Mouse (Mus musculus) forebrain, embryonic 10.5 days (tissue): Measurements from ENCODE around the gene Draxin. TPM values are rescaled to one million over a fixed set of nuclear protein-coding genes. Genes with fewer than 3 reads are reported as not detected.

Experiments
- DNase-seq: peaks from one replicate; pipeline ENCODE4 v3.0.0-alpha.2; 2017; ENCODE audit warnings: low spot score; ENCODE audit errors: extremely low spot score
- H3K27ac ChIP-seq: fragments of 300-500 bp; sonication (generic); 2 replicates; pipeline ENCODE4 v1.5.1; 2016; ENCODE audit warnings: mild to moderate bottlenecking
- H3K27me3 ChIP-seq: fragments of 300-500 bp; sonication (generic); 2 replicates; pipeline ENCODE4 v1.6.1; 2016; ENCODE audit warnings: mild to moderate bottlenecking; ENCODE audit not compliant: poor library complexity, severe bottlenecking
- H3K36me3 ChIP-seq: fragments of 300-500 bp; sonication (generic); replicated peaks from 2 replicates; pipeline ENCODE4 v1.6.1; 2016; ENCODE audit warnings: mild to moderate bottlenecking, moderate library complexity
- H3K4me1 ChIP-seq: fragments of 300-500 bp; sonication (generic); 2 replicates; pipeline ENCODE4 v1.6.1; 2016
- H3K4me3 ChIP-seq: fragments of 300-500 bp; sonication (generic); 2 replicates; pipeline ENCODE4 v1.5.1; 2016; ENCODE audit warnings: mild to moderate bottlenecking, moderate library complexity
- H3K9me3 ChIP-seq: fragments of 300-500 bp; sonication (generic); 2 replicates; pipeline ENCODE4 v1.6.1; 2016; ENCODE audit warnings: mild to moderate bottlenecking, moderate library complexity
- WGBS: fragments of 180-500 bp; shearing (Covaris S2); methylation state at CpG from one replicate; pipeline ENCODE4 v1.1.7; 2016; 5-methylcytosine and 5-hydroxymethylcytosine counted together
- polyA plus RNA-seq: library from polyadenylated mRNA; unstranded; fragments of >200 nt; fragmentation: Nextera tagmentation; extraction: Ambion mirVana; gene quantifications from 2 replicates; pipeline ENCODE4 v1.2.1, GENCODE M21; 2016

Draxin gene
- polyA plus RNA-seq, 1 experiment from 2014 or later, result 2.2 TPM

DNA sequence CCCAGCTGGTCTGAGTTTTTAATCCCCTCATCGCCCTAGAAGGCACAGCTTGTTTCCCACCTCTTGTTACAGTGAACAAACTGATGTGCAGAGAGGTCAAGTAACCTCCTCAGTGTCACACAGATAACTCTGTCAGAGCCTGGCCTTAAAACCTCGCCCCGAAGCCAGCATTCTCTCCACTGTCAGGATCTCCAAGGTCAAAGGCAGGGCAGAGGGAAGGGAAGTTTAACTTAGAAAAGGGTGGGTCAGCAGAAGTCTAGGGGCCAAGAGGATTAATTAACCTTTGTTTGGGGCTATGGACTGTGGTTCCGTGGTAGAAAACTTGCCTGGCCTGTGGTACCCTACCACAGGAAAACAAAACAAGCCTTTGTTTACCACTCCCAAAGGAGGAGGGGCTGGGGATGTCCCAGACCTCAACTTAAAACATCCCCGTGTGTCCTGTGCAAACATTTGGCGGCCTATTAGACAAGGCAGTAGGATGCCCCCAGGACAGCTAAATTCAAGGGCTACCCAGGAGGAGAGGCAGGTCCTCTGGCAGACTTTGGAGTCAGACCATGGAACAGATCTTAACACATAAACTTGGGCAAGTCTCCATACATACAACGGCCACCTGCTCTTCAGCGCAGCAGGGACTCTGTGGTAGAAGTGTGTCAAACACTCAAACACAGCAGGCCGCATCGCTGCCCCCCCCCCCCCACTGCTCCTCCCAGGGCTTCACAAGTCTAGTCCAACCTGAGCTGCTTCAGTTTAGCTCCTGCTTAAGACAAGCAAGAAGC, 45.2 kb downstream of the Draxin start:
- no peak for DNase-seq
- H3K36me3 ChIP-seq, result peaks cover 21% of the 10 kb centered on the region
- H3K4me3 ChIP-seq, result no peak overlapping the region
- H3K27ac ChIP-seq, result no peak overlapping the region; the same call in 1 of the 2 replicates
- no peaks in the 10 kb centered on the region for H3K9me3 ChIP-seq
- 51% methylated on average over 10 of the region's 10 CpGs for WGBS
- peaks cover 71% of the 10 kb centered on the region for H3K4me1 ChIP-seq
- no peaks in the 10 kb centered on the region for H3K27me3 ChIP-seq

DNA sequence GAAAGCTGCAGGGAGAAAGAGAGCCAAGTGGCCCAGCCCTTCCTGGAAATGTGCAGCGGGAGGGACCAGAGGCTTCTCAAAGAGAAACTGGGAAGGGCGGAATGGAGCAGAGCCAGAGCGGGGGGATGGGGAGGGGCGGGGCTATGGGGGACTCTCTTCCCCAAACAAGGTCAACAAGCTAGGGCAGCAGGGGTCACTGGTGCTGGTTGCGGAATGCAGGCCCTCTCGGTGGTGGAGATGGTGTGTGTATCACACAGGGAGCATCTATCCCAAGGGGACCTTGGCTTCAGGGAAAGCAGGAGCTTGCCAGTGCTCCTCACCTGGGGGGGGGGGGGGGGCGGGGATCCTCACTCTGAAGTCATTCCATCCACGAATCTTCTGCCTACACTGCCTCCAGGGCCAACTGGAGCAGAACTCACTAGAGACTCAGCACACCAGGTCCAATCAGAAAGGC, 46.2 kb downstream of the Draxin start:
- Histone ChIP-seq H3K9me3 (no peaks in the 10 kb centered on the region), H3K36me3 (peaks cover 31% of the 10 kb centered on the region), H3K27me3 (no peaks in the 10 kb centered on the region), H3K27ac (0 out of 2 replicates have a peak overlapping the region, but pooled peaks have one; percentile 42), H3K4me1 (peaks cover 69% of the 10 kb centered on the region), H3K4me3 (0 out of 2 replicates have a peak overlapping the region, but pooled peaks have one; percentile 4)
- WGBS, result 15% methylated on average over 7 of the region's 8 CpGs
- peak; percentile 38 for DNase-seq

- Histone ChIP-seq H3K9me3 (no peaks in the 10 kb centered on the region), H3K4me3 (no peak overlapping the region), H3K4me1 (peaks cover 59% of the 10 kb centered on the region), H3K27ac (0 out of 2 replicates have a peak overlapping the region, but pooled peaks have one; percentile 3), H3K36me3 (peaks cover 33% of the 10 kb centered on the region), H3K27me3 (no peaks in the 10 kb centered on the region)
- DNase-seq, result no peak
- 69% methylated on average over 21 of the region's 21 CpGs for WGBS
These were observed 47.2 kb downstream of the Draxin start for GRCm38 (mm10) chr4:148083176-148083899.

GRCm38 (mm10) chr4:148082257-148083044, 48.0 kb downstream of the Draxin start:
- no peaks in the 10 kb centered on the region for H3K9me3 ChIP-seq
- no peaks in the 10 kb centered on the region for H3K27me3 ChIP-seq
- H3K4me3 ChIP-seq, result no peak overlapping the region
- DNase-seq, result peak; percentile 57
- 54% methylated on average over 12 of the region's 12 CpGs for WGBS
- H3K36me3 ChIP-seq, result peaks cover 33% of the 10 kb centered on the region
- peaks cover 50% of the 10 kb centered on the region for H3K4me1 ChIP-seq
- H3K27ac ChIP-seq, result no peak overlapping the region

- WGBS, result 88% methylated on average over 10 of the region's 10 CpGs
- H3K27me3 ChIP-seq, result no peaks in the 10 kb centered on the region
- H3K9me3 ChIP-seq, result no peaks in the 10 kb centered on the region
- H3K4me1 ChIP-seq, result peaks cover 38% of the 10 kb centered on the region
- H3K36me3 ChIP-seq, result peaks cover 33% of the 10 kb centered on the region
- no peak overlapping the region for H3K4me3 ChIP-seq
- no peak overlapping the region for H3K27ac ChIP-seq
- DNase-seq, result no peak
These were observed 49.3 kb downstream of the Draxin start for GRCm38 (mm10) chr4:148081201-148081600.

- no peak overlapping the region for H3K4me3 ChIP-seq
- H3K36me3 ChIP-seq, result peaks cover 33% of the 10 kb centered on the region
- no peaks in the 10 kb centered on the region for H3K27me3 ChIP-seq
- WGBS, result 95% methylated on average over 1 of the region's 1 CpGs
- no peak for DNase-seq
- peaks cover 35% of the 10 kb centered on the region for H3K4me1 ChIP-seq
- no peaks in the 10 kb centered on the region for H3K9me3 ChIP-seq
- H3K27ac ChIP-seq, result no peak overlapping the region
These were observed 49.9 kb downstream of the Draxin start for GRCm38 (mm10) chr4:148080597-148080973.

DNA sequence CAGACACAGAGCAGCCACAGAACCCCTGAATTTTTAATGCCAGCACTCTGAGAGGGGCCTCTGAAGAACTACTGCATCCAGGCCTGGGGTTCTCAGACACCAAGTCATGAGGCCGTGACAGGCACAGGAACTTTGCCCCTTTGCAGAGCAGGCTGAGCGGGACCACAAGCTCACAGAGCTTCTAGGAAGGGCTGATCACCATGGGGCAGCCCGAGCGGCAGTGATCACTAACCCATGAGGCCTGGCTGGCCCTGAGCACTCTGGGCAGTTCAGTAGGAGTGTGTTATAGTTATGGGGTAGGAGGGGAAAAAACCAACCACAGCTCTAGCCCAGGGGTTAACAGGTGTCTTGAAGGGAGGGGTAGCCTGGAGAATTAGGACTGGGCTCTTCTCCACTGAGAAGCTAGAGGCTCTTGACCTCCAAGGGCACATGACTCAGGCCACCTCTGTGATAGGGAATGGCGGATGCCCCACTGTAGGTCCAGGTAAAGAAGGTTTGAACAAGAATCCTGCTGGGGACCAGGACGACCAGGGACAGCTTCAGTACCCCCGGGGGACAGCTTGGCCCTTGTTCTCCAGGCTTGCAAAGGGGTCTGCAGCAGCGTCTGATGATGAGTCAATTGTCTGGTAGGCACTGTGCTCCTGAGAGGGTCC, 50.4 kb downstream of the Draxin start:
- Histone ChIP-seq H3K4me1 (peaks cover 35% of the 10 kb centered on the region), H3K4me3 (no peak overlapping the region), H3K9me3 (no peaks in the 10 kb centered on the region), H3K27me3 (no peaks in the 10 kb centered on the region), H3K36me3 (peaks cover 33% of the 10 kb centered on the region), H3K27ac (no peak overlapping the region)
- DNase-seq, result no peak
- WGBS, result 88% methylated on average over 8 of the region's 8 CpGs

- Histone ChIP-seq H3K36me3 (peaks cover 33% of the 10 kb centered on the region), H3K4me1 (peaks cover 32% of the 10 kb centered on the region), H3K27me3 (no peaks in the 10 kb centered on the region), H3K27ac (no peak overlapping the region), H3K4me3 (no peak overlapping the region), H3K9me3 (no peaks in the 10 kb centered on the region)
- WGBS, result 72% methylated on average over 6 of the region's 6 CpGs
- DNase-seq, result no peak
These were observed 51.3 kb downstream of the Draxin start for GRCm38 (mm10) chr4:148079212-148079611.

- DNase-seq, result no peak
- WGBS, result 93% methylated on average over 6 of the region's 6 CpGs
- Histone ChIP-seq H3K9me3 (no peaks in the 10 kb centered on the region), H3K4me1 (peaks cover 12% of the 10 kb centered on the region), H3K36me3 (peaks cover 17% of the 10 kb centered on the region), H3K27me3 (no peaks in the 10 kb centered on the region), H3K4me3 (no peak overlapping the region), H3K27ac (peak overlapping the region; percentile 65; the same call in 1 of the 2 replicates)
These were observed 54.6 kb downstream of the Draxin start for GRCm38 (mm10) chr4:148075881-148076280.

DNA sequence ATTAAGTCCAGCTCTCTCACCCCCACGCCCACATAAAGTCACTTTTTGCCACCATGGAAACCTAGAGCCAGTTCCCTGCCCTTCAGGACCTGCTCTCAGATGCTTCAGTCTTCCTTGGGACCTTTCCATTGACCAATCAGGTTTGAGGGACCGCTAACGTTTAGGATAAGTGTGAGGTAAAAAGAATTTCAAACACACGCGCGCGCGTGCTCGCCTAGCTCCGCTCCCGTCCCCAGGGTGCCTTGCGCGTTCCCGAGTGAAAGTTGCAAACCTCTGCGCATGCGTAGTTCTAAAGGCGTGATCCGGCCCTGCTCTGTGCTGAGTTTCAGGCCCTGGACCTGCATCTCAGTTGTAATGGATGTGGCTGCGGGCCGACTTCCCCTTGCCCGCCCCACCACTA, 55.2 kb downstream of the Draxin start:
- peaks cover 12% of the 10 kb centered on the region for H3K4me1 ChIP-seq
- peak overlapping the region; percentile 44 for H3K4me3 ChIP-seq
- DNase-seq, result peak; percentile 60
- 46% methylated on average over 21 of the region's 21 CpGs for WGBS
- peaks cover 11% of the 10 kb centered on the region for H3K36me3 ChIP-seq
- no peaks in the 10 kb centered on the region for H3K27me3 ChIP-seq
- H3K9me3 ChIP-seq, result no peaks in the 10 kb centered on the region
- peak overlapping the region; percentile 65; the same call in 1 of the 2 replicates for H3K27ac ChIP-seq

DNA sequence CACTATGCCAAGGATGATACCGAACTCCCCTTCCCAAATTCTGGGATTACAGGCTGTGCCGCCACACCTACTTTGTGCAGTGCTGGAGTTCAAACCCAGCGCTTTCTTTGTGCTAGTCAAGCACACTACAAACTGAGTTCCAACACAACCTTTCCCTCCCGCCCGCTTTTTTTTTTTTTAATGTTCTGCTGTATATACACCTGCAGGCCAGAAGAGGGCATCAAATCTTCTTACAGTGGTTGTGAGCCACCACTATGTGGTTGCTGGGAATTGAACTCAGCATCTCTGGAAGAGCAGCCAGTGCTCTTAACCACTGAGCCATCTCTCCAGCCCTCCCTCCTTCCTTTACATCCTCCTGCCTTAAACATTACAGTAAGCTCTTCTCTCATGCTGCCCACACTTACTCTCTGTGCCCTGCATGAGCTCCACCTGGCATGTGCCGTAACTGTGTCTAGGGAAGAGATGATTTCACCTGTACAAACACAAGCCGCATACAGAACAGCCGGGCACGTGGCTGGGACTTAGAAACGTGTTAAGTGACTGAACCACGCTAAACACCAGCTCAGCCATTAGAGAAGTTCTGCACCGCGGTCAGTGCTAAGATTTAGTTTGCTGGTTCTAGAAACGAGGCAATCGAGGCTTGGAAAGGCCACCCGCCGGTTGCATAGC, 55.8 kb downstream of the Draxin start:
- H3K9me3 ChIP-seq, result no peaks in the 10 kb centered on the region
- no peak for DNase-seq
- 52% methylated on average over 17 of the region's 17 CpGs for WGBS
- H3K4me1 ChIP-seq, result peaks cover 12% of the 10 kb centered on the region
- peak overlapping the region; percentile 65; the same call in 1 of the 2 replicates for H3K27ac ChIP-seq
- H3K4me3 ChIP-seq, result peak overlapping the region; percentile 44
- H3K27me3 ChIP-seq, result no peaks in the 10 kb centered on the region
- H3K36me3 ChIP-seq, result peaks cover 5% of the 10 kb centered on the region
